ENCODE assay signal across 9 mouse cellular contexts in genomic region chr17:36942791-36943471, GRCm38 (mm10). TPM values are rescaled to one million over a fixed set of nuclear protein-coding genes. Genes with fewer than 3 reads are reported as not detected.
DNase-seq lines count a peak whose midpoint lies in the region; ATAC-seq and TF ChIP-seq lines count a peak whose summit lies in the region.
"Had no signal": no experiment of that assay in that cellular context is flagged by ENCODE, and none has a peak within 500 bp of the region (broad histone marks: within the 10 kb centered on the region; RNA-seq: fewer than 3 reads in every experiment).

Gene Rnf39 (plus strand): TSS chr17:36942918.

- H3K27me3 ChIP-seq in forebrain, embryonic 16.5 days (replicated peaks; ENCODE audit: control insufficient read depth, insufficient read depth, low read length): peaks cover 46% of the 10 kb centered on the region
- H3K27me3 ChIP-seq in megakaryocyte, embryonic 14.5 days (replicated peaks): peaks cover 90% of the 10 kb centered on the region
- peaks cover 31% of the 10 kb centered on the region for H3K27me3 ChIP-seq in stomach, embryonic 16.5 days (ENCODE audit: control insufficient read depth, insufficient read depth, low read length)
- H3K27me3 ChIP-seq: CH12.LX had no signal

- H3K4me1 ChIP-seq in bone marrow macrophage, adult 2 months (ENCODE audit: control insufficient read depth, insufficient read depth, low read length): peaks cover 5% of the 10 kb centered on the region; the same call in 1 of the 2 replicates
- H3K4me1 ChIP-seq in forebrain, embryonic 16.5 days (replicated peaks; ENCODE audit: control insufficient read depth, insufficient read depth, low read length): peaks cover 20% of the 10 kb centered on the region
- peaks cover 29% of the 10 kb centered on the region for H3K4me1 ChIP-seq in megakaryocyte, embryonic 14.5 days
- H3K4me1 ChIP-seq in stomach, embryonic 16.5 days (ENCODE audit: control insufficient read depth, insufficient read depth, low read length): peaks cover 6% of the 10 kb centered on the region; the same call in 1 of the 2 replicates

- intact Hi-C loops in gastrocnemius, adult 2 months (cut with DNase I): no loop called here

- H3K36me3 ChIP-seq in forebrain, embryonic 16.5 days (ENCODE audit: control insufficient read depth, insufficient read depth): no peaks in the 10 kb centered on the region
- H3K36me3 ChIP-seq in megakaryocyte, embryonic 14.5 days (replicated peaks; ENCODE audit: low read length): peaks cover 2% of the 10 kb centered on the region
- no peaks in the 10 kb centered on the region for H3K36me3 ChIP-seq in stomach, embryonic 16.5 days (ENCODE audit: control insufficient read depth, insufficient read depth, low read length)

- no peak; the same call in 1 of the 2 replicates for ATAC-seq in forebrain, embryonic 16.5 days
- peak; percentile 9; the same call in 1 of the 2 replicates for ATAC-seq in stomach, embryonic 16.5 days (ENCODE audit: insufficient read depth, low FRiP score)

- DNase-seq in gastrocnemius, adult 2 months: peak; percentile 25
- no peak for DNase-seq in gastrocnemius, adult 8-10 months (ENCODE audit: low spot score in 2 of 2)
- DNase-seq in kidney, postnatal 10 days: peak; percentile 24
- DNase-seq in spleen, postnatal 10 days (ENCODE audit: low spot score in 2 of 2): no peak

- TF ChIP-seq POLR2A in bone marrow macrophage, adult 2 months (IDR thresholded peaks at IDR 0.05; ENCODE audit: borderline replicate concordance, low read depth, low read length): no peak

- H3K9ac ChIP-seq in forebrain, embryonic 16.5 days (replicated peaks; ENCODE audit: low read depth, low read length): peak within 1 kb of the TSS; percentile 54
- H3K9ac ChIP-seq in stomach, embryonic 16.5 days (ENCODE audit: low read length): peak within 1 kb of the TSS; percentile 56

- no peak for TF ChIP-seq CTCF in gastrocnemius, adult 2 months (IDR thresholded peaks at IDR 0.05)
- TF ChIP-seq CTCF in bone marrow macrophage, adult 2 months (IDR thresholded peaks at IDR 0.05; ENCODE audit: low read depth, low read length): no peak

- H3K27ac ChIP-seq in gastrocnemius, adult 2 months: peak within 1 kb of the TSS; percentile 63
- no peak within 1 kb of the TSS for H3K27ac ChIP-seq in bone marrow macrophage, adult 2 months (ENCODE audit: insufficient read depth, low read depth, low read length)
- no peak within 1 kb of the TSS for H3K27ac ChIP-seq in forebrain, embryonic 16.5 days (ENCODE audit: low read length)
- no peak within 1 kb of the TSS for H3K27ac ChIP-seq in stomach, embryonic 16.5 days (ENCODE audit: low read length)

- H3K4me2 ChIP-seq in forebrain, embryonic 16.5 days (ENCODE audit: low read length): peak within 1 kb of the TSS; percentile 62
- peak within 1 kb of the TSS; percentile 80 for H3K4me2 ChIP-seq in stomach, embryonic 16.5 days (ENCODE audit: low read depth, low read length)

- WGBS in forebrain, embryonic 16.5 days: 2% methylated on average over 53 of the region's 59 CpGs
- WGBS in stomach, embryonic 16.5 days: 2% methylated on average over 58 of the region's 59 CpGs

- peak within 1 kb of the TSS; percentile 70 for H3K4me3 ChIP-seq in gastrocnemius, adult 2 months
- peak within 1 kb of the TSS; percentile 5; the same call in 1 of the 2 replicates for H3K4me3 ChIP-seq in bone marrow macrophage, adult 2 months (ENCODE audit: insufficient read depth, low read length)
- H3K4me3 ChIP-seq in forebrain, embryonic 16.5 days (replicated peaks; ENCODE audit: low read length): peak within 1 kb of the TSS; percentile 42
- H3K4me3 ChIP-seq in megakaryocyte, embryonic 14.5 days (replicated peaks): peak within 1 kb of the TSS; percentile 78
- H3K4me3 ChIP-seq in stomach, embryonic 16.5 days (replicated peaks; ENCODE audit: low read length): peak within 1 kb of the TSS; percentile 47

- no peaks in the 10 kb centered on the region for H3K9me3 ChIP-seq in forebrain, embryonic 16.5 days (ENCODE audit: control insufficient read depth, low read length)
- peaks cover 8% of the 10 kb centered on the region; the same call in 1 of the 2 replicates for H3K9me3 ChIP-seq in megakaryocyte, embryonic 14.5 days
- no peaks in the 10 kb centered on the region for H3K9me3 ChIP-seq in stomach, embryonic 16.5 days (replicated peaks; ENCODE audit: control insufficient read depth, low read length)

RNA-seq across cellular contexts. Expression of gene Rnf39, which starts in this region (rescaled TPM):
- under 1 TPM; 0.14 to 0.33 TPM for total RNA-seq in gastrocnemius, adult 2 months (2021)
- total RNA-seq in gastrocnemius, adult 8-10 months (2022): 1 to 10 TPM in 1 of 4 experiments, under 1 TPM in 2, not detected in 1; 0.18 to 1.1 (median 0.75) TPM
- polyA plus RNA-seq in bone marrow macrophage, adult 2 months (2012; ENCODE audit: insufficient read depth, insufficient read length, missing spikeins): not detected in 2 replicates
- 0.87 and 1.1 TPM in 2 replicates for polyA plus RNA-seq in forebrain, embryonic 16.5 days (2015; fragmentation: Nextera tagmentation; extraction: Ambion mirVana)
- not detected in 2 replicates for polyA plus RNA-seq in megakaryocyte, embryonic 14.5 days (2012; ENCODE audit: insufficient read depth, low replicate concordance)
- polyA plus RNA-seq in stomach, embryonic 16.5 days (2015; fragmentation: Nextera tagmentation; extraction: Ambion mirVana): 3.4 and 5.9 TPM in 2 replicates
- total RNA-seq: CH12.LX had no signal

Comparison
In these comparisons a context has a peak if more than half of its experiments do, and no peak if none do; other contexts are left out.
1. Peak in DNase-seq, H3K4me3 ChIP-seq and H3K27ac ChIP-seq in gastrocnemius, adult 2 months; RNA of the gene not detected or under 1 TPM.
2. H3K4me3 ChIP-seq: peak in every context shown above with its lines; median percentile 78 in megakaryocyte, embryonic 14.5 days; 70 in gastrocnemius, adult 2 months; 47 in stomach, embryonic 16.5 days; 42 in forebrain, embryonic 16.5 days; 5 in bone marrow macrophage, adult 2 months.